Mouse (Mus musculus) liver, embryonic 16.5 days (tissue): ENCODE measurements around the gene Atp6v1e1. TPM values are rescaled to one million over a fixed set of nuclear protein-coding genes. Genes with fewer than 3 reads are reported as not detected.

Source experiments
- ATAC-seq: fragments of 200-750 bp; cut with Nextera tagmentation; 2 replicates; pipeline ENCODE4 v1.8.0; 2017; ENCODE audit warnings: low read depth, mild to moderate bottlenecking, moderate number of reproducible peaks, moderate library complexity
- H3K27ac ChIP-seq: fragments of 300-500 bp; sonication (generic); 2 replicates; pipeline ENCODE4 v1.5.1; 2014; ENCODE audit warnings: mild to moderate bottlenecking, low read length
- H3K27me3 ChIP-seq: fragments of 300-500 bp; sonication (generic); 2 replicates; pipeline ENCODE4 v1.6.1; 2014; ENCODE audit warnings: low read depth, low read length, mixed read lengths; ENCODE audit not compliant: control insufficient read depth, insufficient read depth
- H3K36me3 ChIP-seq: fragments of 300-500 bp; sonication (generic); 2 replicates; pipeline ENCODE4 v1.6.1; 2014; ENCODE audit warnings: mild to moderate bottlenecking; ENCODE audit not compliant: control insufficient read depth, insufficient read depth
- H3K4me1 ChIP-seq: fragments of 300-500 bp; sonication (generic); 2 replicates; pipeline ENCODE4 v1.6.1; 2014; ENCODE audit warnings: low read depth, low read length, mixed read lengths; ENCODE audit not compliant: control insufficient read depth
- H3K4me2 ChIP-seq: fragments of 300-500 bp; sonication (generic); 2 replicates; pipeline ENCODE4 v1.6.1; 2014; ENCODE audit warnings: low read depth, low read length, mixed read lengths
- H3K4me3 ChIP-seq: fragments of 300-500 bp; sonication (generic); 2 replicates; pipeline ENCODE4 v1.5.1; 2014; ENCODE audit warnings: low read depth, mild to moderate bottlenecking, low read length
- H3K9ac ChIP-seq: fragments of 300-500 bp; sonication (generic); 2 replicates; pipeline ENCODE4 v1.6.1; 2014; ENCODE audit warnings: low read depth, low read length
- H3K9me3 ChIP-seq: fragments of 300-500 bp; sonication (generic); replicated peaks from 2 replicates; pipeline ENCODE4 v1.6.1; 2016; ENCODE audit warnings: low read length; ENCODE audit not compliant: control insufficient read depth
- WGBS: fragments of 180-500 bp; shearing (Covaris S2); extraction: QIAGEN DNeasy Blood & Tissue Kit; methylation state at CpG from one replicate; pipeline ENCODE4 v1.1.7; 2014; ENCODE audit not compliant: insufficient replicate concordance; 5-methylcytosine and 5-hydroxymethylcytosine counted together
- polyA plus RNA-seq: library from polyadenylated mRNA; unstranded; fragments of >200 nt; fragmentation: Nextera tagmentation; extraction: Ambion mirVana; gene quantifications from 2 replicates; pipeline ENCODE4 v1.2.1, GENCODE M21; 2015

Atp6v1e1 gene
- polyA plus RNA-seq, 1 experiment from 2014 or later = 171 TPM

DNA sequence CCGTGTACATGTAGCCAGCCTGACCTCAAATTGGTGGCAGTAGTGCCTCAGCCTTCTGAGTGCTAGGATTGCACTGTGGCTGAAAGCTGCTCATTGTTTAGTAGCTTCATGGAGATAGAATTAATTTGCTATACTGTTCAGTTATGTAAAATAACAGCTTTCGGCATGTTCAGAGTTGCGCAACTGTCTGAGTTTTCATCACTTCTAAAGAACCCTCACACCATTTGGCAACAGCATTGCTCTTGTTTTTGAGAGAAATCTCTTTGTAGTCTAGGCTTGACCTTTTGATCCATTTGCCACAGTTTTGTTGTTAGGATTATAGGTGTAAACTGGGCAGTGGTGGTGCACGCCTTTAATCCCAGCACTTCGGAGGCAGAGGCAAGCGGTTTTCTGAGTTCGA is 17.7 kb upstream of the Atp6v1e1 start:
- WGBS = 86% methylated on average over 7 of the region's 7 CpGs
- Histone ChIP-seq H3K36me3 (peaks cover 6% of the 10 kb centered on the region; the same call in 1 of the 2 replicates), H3K4me2 (no peak overlapping the region), H3K27me3 (no peaks in the 10 kb centered on the region), H3K4me3 (no peak overlapping the region), H3K4me1 (peaks cover 31% of the 10 kb centered on the region), H3K9me3 (no peaks in the 10 kb centered on the region), H3K9ac (no peak overlapping the region), H3K27ac (peak overlapping the region; percentile 36; the same call in 1 of the 2 replicates)
- no peak for ATAC-seq

DNA sequence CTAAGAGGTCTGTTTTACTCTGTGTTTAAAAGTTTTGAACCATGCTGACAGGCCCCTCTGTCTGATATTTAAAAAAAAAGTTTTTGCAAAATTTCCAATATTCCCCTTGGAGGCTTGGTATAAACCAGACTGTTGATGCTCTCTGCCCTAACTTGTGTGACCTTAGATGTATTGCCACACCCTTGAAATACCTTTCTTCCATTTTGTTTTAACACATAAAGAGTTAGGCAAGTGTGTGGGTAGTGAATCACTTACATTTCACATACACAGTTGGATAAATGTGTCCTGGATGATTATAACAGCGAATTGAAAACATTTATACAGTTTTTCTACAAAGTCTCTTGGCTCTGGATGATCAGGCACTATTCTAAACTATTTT is 14.5 kb upstream of the Atp6v1e1 start:
- Histone ChIP-seq H3K9ac (peak overlapping the region; percentile 99), H3K4me3 (peak overlapping the region; percentile 94), H3K27me3 (no peaks in the 10 kb centered on the region), H3K36me3 (peaks cover 6% of the 10 kb centered on the region; the same call in 1 of the 2 replicates), H3K4me1 (peaks cover 43% of the 10 kb centered on the region), H3K4me2 (peak overlapping the region; percentile 85), H3K27ac (peak overlapping the region; percentile 99), H3K9me3 (no peaks in the 10 kb centered on the region)
- ATAC-seq = no peak
- WGBS = 50% methylated on average over 1 of the region's 1 CpGs

DNA sequence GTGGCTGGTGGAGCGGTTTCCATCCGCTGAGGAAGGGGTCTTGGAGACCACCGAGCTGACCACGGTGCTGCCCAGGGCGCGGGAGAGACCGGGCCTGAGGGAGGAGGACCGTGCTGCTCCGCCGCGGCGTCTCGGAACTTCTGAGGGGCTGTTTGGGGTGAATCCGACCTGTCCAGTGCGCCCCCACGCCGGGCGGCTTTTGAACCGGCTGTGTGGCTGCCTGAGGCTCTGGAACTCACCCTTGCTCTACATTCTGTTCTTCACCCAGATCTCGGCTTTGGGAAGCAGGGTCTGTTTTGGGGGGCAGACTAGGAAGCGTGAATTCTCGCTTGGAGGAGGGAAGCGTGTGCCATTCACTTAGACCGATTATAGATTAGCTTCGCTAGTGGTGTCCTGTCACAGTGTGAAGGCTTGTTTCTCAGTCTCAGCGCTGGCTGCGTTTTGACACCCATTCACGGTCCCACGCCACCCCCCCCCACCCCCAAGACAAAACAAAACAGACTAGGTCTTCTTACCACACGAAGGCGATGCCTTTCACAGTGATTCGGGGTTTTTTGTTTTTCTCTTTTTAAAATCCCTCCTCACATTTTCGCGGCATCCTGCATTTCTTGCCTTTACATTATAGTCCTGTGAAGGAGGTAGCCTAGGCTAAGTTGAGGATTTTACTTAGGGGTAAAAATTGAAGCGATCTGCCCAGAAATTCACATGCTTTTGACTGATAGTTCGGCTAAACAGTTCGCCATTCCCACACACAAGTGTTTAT is 14.0 kb upstream of the Atp6v1e1 start:
- Histone ChIP-seq H3K9me3 (no peaks in the 10 kb centered on the region), H3K4me1 (peaks cover 44% of the 10 kb centered on the region)

DNA sequence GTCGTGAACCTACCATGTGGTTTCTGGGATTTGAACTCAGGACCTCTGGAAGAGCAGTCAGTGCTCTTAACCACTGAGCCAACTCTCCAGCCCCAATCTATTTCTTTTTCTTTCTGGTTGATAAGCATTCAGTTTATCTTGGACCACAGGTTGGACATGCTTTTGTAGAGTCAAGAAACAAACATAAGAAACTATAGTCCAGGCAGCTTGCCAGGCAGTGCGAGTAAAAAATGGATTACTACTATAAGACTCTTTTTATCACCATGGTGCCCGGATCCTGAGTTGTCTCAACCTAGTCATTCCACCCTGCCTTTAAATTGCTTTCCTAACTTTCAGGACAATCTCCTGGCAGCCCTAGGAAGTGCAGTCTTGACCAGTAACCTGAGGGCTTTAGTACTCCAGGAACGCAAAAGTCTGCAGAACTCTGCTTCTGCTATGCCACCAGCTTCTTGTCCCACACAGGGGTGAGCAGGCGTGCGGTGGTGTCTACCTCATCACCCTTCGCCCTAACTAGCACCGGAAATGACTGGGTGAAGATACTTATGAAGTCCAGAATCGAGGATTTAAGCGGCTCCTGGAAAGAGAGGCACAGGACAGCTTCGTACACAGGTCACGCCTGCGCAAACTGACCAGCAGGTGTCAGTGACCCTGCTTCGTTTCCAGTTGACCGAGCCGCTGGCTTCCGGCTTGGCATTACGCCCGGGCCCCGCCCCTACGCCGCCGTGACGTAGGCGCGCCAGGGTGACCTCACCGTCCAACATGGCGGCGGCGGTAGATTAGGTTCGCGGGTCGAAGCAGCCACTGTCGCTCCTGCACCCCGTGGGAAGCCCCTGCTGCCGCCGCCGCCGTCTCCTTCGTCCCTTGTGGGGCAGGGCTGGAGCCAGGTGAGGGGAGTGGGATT is 13.1 kb upstream of the Atp6v1e1 start, which contains the start of gene Bcl2l13:
TSS of gene Bcl2l13 (plus strand) at position 739 of the 901 bp plus-strand sequence.
- WGBS = 1% methylated on average over 40 of the region's 40 CpGs
- Histone ChIP-seq H3K4me2 (peak within 1 kb of the TSS; percentile 85), H3K9me3 (no peaks in the 10 kb centered on the region), H3K36me3 (peaks cover 6% of the 10 kb centered on the region; the same call in 1 of the 2 replicates), H3K27ac (peak within 1 kb of the TSS; percentile 99), H3K27me3 (no peaks in the 10 kb centered on the region), H3K4me3 (peak within 1 kb of the TSS; percentile 94), H3K4me1 (peaks cover 52% of the 10 kb centered on the region), H3K9ac (peak within 1 kb of the TSS; percentile 99)
- ATAC-seq = peak; percentile 81

More for the DNA sequence above, 14.0 kb upstream of the Atp6v1e1 start:
- peak overlapping the region; percentile 94 for H3K4me3 ChIP-seq
- H3K27ac ChIP-seq = peak overlapping the region; percentile 99
- H3K27me3 ChIP-seq = no peaks in the 10 kb centered on the region
- under 1% methylated on average over 37 of the region's 37 CpGs for whole genome bisulfite sequencing
- H3K36me3 ChIP-seq = peaks cover 6% of the 10 kb centered on the region; the same call in 1 of the 2 replicates
- peak overlapping the region; percentile 99 for H3K9ac ChIP-seq
- ATAC-seq = peak; percentile 38
- peak overlapping the region; percentile 85 for H3K4me2 ChIP-seq

DNA sequence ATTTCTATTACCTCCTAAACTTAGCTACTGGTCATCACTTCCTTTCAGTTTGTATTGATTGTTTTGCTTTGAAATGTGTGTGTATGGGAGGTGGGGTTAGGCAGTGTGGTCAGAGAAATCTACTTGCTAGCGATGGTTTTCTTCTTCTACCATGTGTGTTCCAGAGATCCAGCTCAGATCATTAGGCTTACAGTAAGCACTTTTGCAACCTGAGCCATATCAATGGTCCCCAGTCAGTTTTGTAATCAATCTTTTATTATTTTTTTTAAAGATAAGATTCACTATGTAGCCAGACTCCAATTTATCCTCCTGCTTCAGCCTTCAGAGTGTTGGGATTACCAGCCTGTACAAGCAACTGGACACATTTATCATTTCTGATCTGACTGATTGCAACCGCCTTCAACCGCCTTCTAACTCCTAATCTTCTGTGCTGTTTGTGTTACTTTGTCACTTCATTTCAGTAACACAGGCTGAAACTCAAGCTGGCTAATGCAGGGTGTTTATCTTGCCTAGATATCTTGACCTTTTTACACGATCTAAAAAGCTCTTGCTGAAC is 12.3 kb upstream of the Atp6v1e1 start:
- no peaks in the 10 kb centered on the region for H3K27me3 ChIP-seq
- H3K36me3 ChIP-seq = peaks cover 4% of the 10 kb centered on the region; the same call in 1 of the 2 replicates
- H3K4me1 ChIP-seq = peaks cover 53% of the 10 kb centered on the region
- peak overlapping the region; percentile 85 for H3K4me2 ChIP-seq
- H3K9me3 ChIP-seq = no peaks in the 10 kb centered on the region
- peak overlapping the region; percentile 99 for H3K27ac ChIP-seq
- no peak for ATAC-seq
- WGBS = 25% methylated on average over 4 of the region's 4 CpGs
- H3K4me3 ChIP-seq = no peak overlapping the region
- peak overlapping the region; percentile 19; the same call in 1 of the 2 replicates for H3K9ac ChIP-seq

GRCm38 (mm10) chr6:120832097-120832496 is 9.5 kb upstream of the Atp6v1e1 start:
- Histone ChIP-seq H3K36me3 (no peaks in the 10 kb centered on the region), H3K27ac (peak overlapping the region; percentile 99), H3K4me3 (peak overlapping the region; percentile 12; the same call in 1 of the 2 replicates), H3K27me3 (no peaks in the 10 kb centered on the region), H3K4me2 (peak overlapping the region; percentile 56), H3K4me1 (peaks cover 55% of the 10 kb centered on the region), H3K9me3 (no peaks in the 10 kb centered on the region), H3K9ac (peak overlapping the region; percentile 60)
- 27% methylated on average over 4 of the region's 4 CpGs for WGBS
- peak; percentile 62 for ATAC-seq

DNA sequence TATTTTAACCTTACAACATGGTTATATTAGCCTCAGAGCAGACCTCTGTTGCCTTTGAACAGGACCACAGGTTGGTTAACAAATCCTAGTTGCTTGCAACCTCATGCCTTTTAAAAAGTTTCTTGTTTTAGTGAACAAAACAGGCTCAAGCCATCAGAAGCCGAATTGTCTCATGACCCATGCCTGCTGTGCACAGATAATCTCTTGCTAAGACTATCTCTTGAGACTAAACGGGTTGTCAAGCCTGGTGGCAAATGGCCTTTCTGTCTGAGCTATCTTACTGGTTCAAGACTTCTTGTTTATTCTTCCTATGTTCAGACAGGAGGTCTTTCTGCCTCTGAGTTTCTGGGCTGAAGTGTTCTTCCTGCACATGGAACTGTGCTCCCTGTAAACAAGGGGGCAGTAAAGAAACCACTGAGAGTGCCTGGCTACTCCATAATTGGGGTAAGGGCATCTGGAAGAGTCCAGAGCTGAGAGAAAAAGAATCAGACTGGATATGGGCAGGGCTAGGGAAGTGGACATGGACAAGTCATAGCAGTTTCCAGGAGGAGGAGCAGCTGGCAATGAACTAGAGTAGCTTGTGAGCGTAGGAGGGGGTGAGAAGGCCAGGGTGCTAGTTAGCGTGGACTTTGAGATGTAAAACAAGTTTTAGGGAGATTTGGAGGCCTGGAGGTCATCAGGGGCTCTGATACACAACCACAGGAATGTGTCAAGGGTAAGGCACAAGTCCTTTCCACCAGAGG is 8.4 kb upstream of the Atp6v1e1 start:
- ATAC-seq = peak; percentile 66
- H3K4me3 ChIP-seq = no peak overlapping the region
- H3K27ac ChIP-seq = peak overlapping the region; percentile 99
- H3K36me3 ChIP-seq = no peaks in the 10 kb centered on the region
- H3K9me3 ChIP-seq = no peaks in the 10 kb centered on the region
- H3K9ac ChIP-seq = peak overlapping the region; percentile 60
- H3K4me1 ChIP-seq = peaks cover 55% of the 10 kb centered on the region
- 16% methylated on average over 4 of the region's 4 CpGs for WGBS
- H3K4me2 ChIP-seq = peak overlapping the region; percentile 56
- H3K27me3 ChIP-seq = no peaks in the 10 kb centered on the region

- Histone ChIP-seq H3K4me2 (peak overlapping the region; percentile 56; the same call in 1 of the 2 replicates), H3K27me3 (no peaks in the 10 kb centered on the region), H3K4me3 (no peak overlapping the region), H3K9me3 (no peaks in the 10 kb centered on the region), H3K9ac (0 out of 2 replicates have a peak overlapping the region, but pooled peaks have one; percentile 15), H3K27ac (peak overlapping the region; percentile 99), H3K4me1 (peaks cover 50% of the 10 kb centered on the region), H3K36me3 (no peaks in the 10 kb centered on the region)
- WGBS = 6% methylated on average over 1 of the region's 1 CpGs
- peak; percentile 75 for ATAC-seq
Measured at GRCm38 (mm10) chr6:120830056-120830455, 7.5 kb upstream of the Atp6v1e1 start.
